In genomic region chr8:90894231-90894914, GRCm38 (mm10) we compare ENCODE assay signal across 9 mouse cellular contexts.
DNase-seq lines count a peak whose midpoint lies in the region; ATAC-seq and TF ChIP-seq lines count a peak whose summit lies in the region.
"Had no signal": no experiment of that assay in that cellular context is flagged by ENCODE, and none has a peak within 500 bp of the region (broad histone marks: within the 10 kb centered on the region; RNA-seq: fewer than 3 reads in every experiment).

No protein-coding gene starts in this region.

- DNase-seq in layer of hippocampus, adult 2 months (ENCODE audit: low spot score in 2 of 2): no peak
- DNase-seq in layer of hippocampus, postnatal 10 days (ENCODE audit: low spot score in 2 of 2): no peak
- DNase-seq in Muller cell, postnatal 12 days (ENCODE audit: inconsistent ontology term): peak; percentile 39
- peak; percentile 75 for DNase-seq in embryonic facial prominence, embryonic 14.5 days (ENCODE audit: low spot score)
- DNase-seq in right cerebral cortex, postnatal 10 days (ENCODE audit: low spot score in 2 of 2): peak; percentile 41 to 55
- no peak for DNase-seq in embryo, embryonic 10 days (ENCODE audit: low spot score)
- DNase-seq: heart, postnatal 4 days; liver, embryonic 13.5 days had no signal

- no peaks in the 10 kb centered on the region for H3K27me3 ChIP-seq in embryonic facial prominence, embryonic 14.5 days (replicated peaks; ENCODE audit: control insufficient read depth, insufficient read depth, low read length)
- H3K27me3 ChIP-seq: liver, embryonic 13.5 days had no signal

- peaks cover 9% of the 10 kb centered on the region; the same call in 1 of the 2 replicates for H3K36me3 ChIP-seq in embryonic facial prominence, embryonic 14.5 days (ENCODE audit: control insufficient read depth, insufficient read depth, low read length)
- H3K36me3 ChIP-seq: liver, embryonic 13.5 days had no signal

- no peaks in the 10 kb centered on the region for H3K9me3 ChIP-seq in embryonic facial prominence, embryonic 14.5 days (ENCODE audit: control insufficient read depth, low read length)
- H3K9me3 ChIP-seq: liver, embryonic 13.5 days had no signal

- H3K4me1 ChIP-seq in embryonic facial prominence, embryonic 14.5 days (ENCODE audit: control insufficient read depth, insufficient read depth, low read length): peaks cover 17% of the 10 kb centered on the region

- peak overlapping the region; percentile 19; the same call in 1 of the 2 replicates for H3K27ac ChIP-seq in layer of hippocampus, adult 2 months
- H3K27ac ChIP-seq in embryonic facial prominence, embryonic 14.5 days (replicated peaks; ENCODE audit: low read depth, low read length): peak overlapping the region; percentile 84
- H3K27ac ChIP-seq: liver, embryonic 13.5 days had no signal

- H3K4me3 ChIP-seq in layer of hippocampus, adult 2 months: no peak overlapping the region; the same call in 1 of the 2 replicates
- no peak overlapping the region for H3K4me3 ChIP-seq in embryonic facial prominence, embryonic 14.5 days (ENCODE audit: low read depth, low read length)
- H3K4me3 ChIP-seq: liver, embryonic 13.5 days had no signal

- peak overlapping the region; percentile 37 for H3K4me2 ChIP-seq in embryonic facial prominence, embryonic 14.5 days (ENCODE audit: low read depth, low read length)
- H3K4me2 ChIP-seq: liver, embryonic 13.5 days had no signal

- 0 out of 2 replicates have a peak overlapping the region, but pooled peaks have one; percentile 14 for H3K9ac ChIP-seq in embryonic facial prominence, embryonic 14.5 days (ENCODE audit: low read depth, low read length)
- H3K9ac ChIP-seq: liver, embryonic 13.5 days had no signal

- 29% methylated on average over 14 of the region's 14 CpGs for WGBS in embryonic facial prominence, embryonic 14.5 days

- peak; percentile 66 for ATAC-seq in embryonic facial prominence, embryonic 14.5 days (ENCODE audit: low read depth)
- no peak for ATAC-seq in erythroblast, adult 5-6 weeks (replicated peaks; ENCODE audit: low FRiP score, poor library complexity, severe bottlenecking)

- no peak for TF ChIP-seq CTCF in layer of hippocampus, adult 2 months (conservative IDR thresholded peaks at IDR 0.05)

Comparison
In these comparisons a context has a peak if more than half of its experiments do, and no peak if none do; other contexts are left out.
1. DNase-seq: peak in Muller cell, postnatal 12 days (single experiment), embryonic facial prominence, embryonic 14.5 days (single experiment) and right cerebral cortex, postnatal 10 days (2 of 2); none in layer of hippocampus, adult 2 months (0 of 2), layer of hippocampus, postnatal 10 days (0 of 2) and embryo, embryonic 10 days (single experiment).